Mouse (Mus musculus) c-Kit-negative CD71-positive TER-119-positive erythroid progenitor cells, embryonic 14.5 days (primary cell): Measurements from ENCODE around the gene Gm14085.

Experiments
- DNase-seq: peaks from one replicate; pipeline ENCODE4 v3.0.0-alpha.2; 2013; ENCODE audit warnings: low read depth, low spot score

Gene Gm14085

GRCm38 (mm10) chr2:122561221-122561620, 76.5 kb downstream of the Gm14085 start:
- no peak for DNase-seq

- no peak for DNase-seq
Measured at GRCm38 (mm10) chr2:122562251-122562650, 77.5 kb downstream of the Gm14085 start.

- no peak for DNase-seq
Measured at GRCm38 (mm10) chr2:122569439-122569838, 84.7 kb downstream of the Gm14085 start.

GRCm38 (mm10) chr2:122570430-122570829, 85.7 kb downstream of the Gm14085 start:
- no peak for DNase-seq

- no peak for DNase-seq
Measured at GRCm38 (mm10) chr2:122571326-122571725, 86.6 kb downstream of the Gm14085 start.

GRCm38 (mm10) chr2:122572438-122572837, 87.7 kb downstream of the Gm14085 start:
- no peak for DNase-seq

- no peak for DNase-seq
Measured at GRCm38 (mm10) chr2:122575470-122575869, 90.7 kb downstream of the Gm14085 start.

GRCm38 (mm10) chr2:122576295-122576694, 91.6 kb downstream of the Gm14085 start:
- no peak for DNase-seq

GRCm38 (mm10) chr2:122577316-122577715, 92.6 kb downstream of the Gm14085 start:
- no peak for DNase-seq
